Mouse (Mus musculus) hindbrain, embryonic 10.5 days (tissue): ENCODE data around the gene Spsb1. TPM values are rescaled to one million over a fixed set of nuclear protein-coding genes. Genes with fewer than 3 reads are reported as not detected.
A peak's percentile ranks its signal among the peaks of the same experiment; 100 is the strongest.

Source experiments
- DNase-seq: peaks from one replicate; pipeline ENCODE4 v3.0.0-alpha.2; 2017; ENCODE audit warnings: low spot score
- H3K27ac ChIP-seq: fragments of 300-500 bp; sonication (generic); 2 replicates; pipeline ENCODE4 v1.5.1; 2016; ENCODE audit warnings: mild to moderate bottlenecking, moderate library complexity
- H3K27me3 ChIP-seq: fragments of 300-500 bp; sonication (generic); 2 replicates; pipeline ENCODE4 v1.6.1; 2016; ENCODE audit warnings: mild to moderate bottlenecking; ENCODE audit not compliant: poor library complexity, insufficient read depth, severe bottlenecking
- H3K36me3 ChIP-seq: fragments of 300-500 bp; sonication (generic); 2 replicates; pipeline ENCODE4 v1.6.1; 2016; ENCODE audit warnings: mild to moderate bottlenecking, moderate library complexity
- H3K4me1 ChIP-seq: fragments of 300-500 bp; sonication (generic); replicated peaks from 2 replicates; pipeline ENCODE4 v1.6.1; 2016; ENCODE audit warnings: mild to moderate bottlenecking
- H3K4me3 ChIP-seq: fragments of 300-500 bp; sonication (generic); 2 replicates; pipeline ENCODE4 v1.5.1; 2016; ENCODE audit warnings: mild to moderate bottlenecking, moderate library complexity
- H3K9me3 ChIP-seq: fragments of 300-500 bp; sonication (generic); 2 replicates; pipeline ENCODE4 v1.6.1; 2016; ENCODE audit warnings: mild to moderate bottlenecking, moderate library complexity
- WGBS: fragments of 180-500 bp; shearing (Covaris S2); methylation state at CpG from one replicate; pipeline ENCODE4 v1.1.7; 2016; 5-methylcytosine and 5-hydroxymethylcytosine counted together
- polyA plus RNA-seq: library from polyadenylated mRNA; unstranded; fragments of >200 nt; fragmentation: Nextera tagmentation; extraction: Ambion mirVana; gene quantifications from 2 replicates; pipeline ENCODE4 v1.2.1, GENCODE M21; 2016

Spsb1 gene
- polyA plus RNA-seq, 1 experiment from 2014 or later, result 12.0 TPM

GRCm38 (mm10) chr4:149941067-149941755, 13.6 kb downstream of the Spsb1 start:
- DNase-seq, result no peak
- WGBS, result 83% methylated on average over 18 of the region's 18 CpGs
- Histone ChIP-seq H3K4me3 (no peak overlapping the region), H3K36me3 (no peaks in the 10 kb centered on the region), H3K27me3 (peaks cover 33% of the 10 kb centered on the region), H3K27ac (peak overlapping the region; percentile 23; the same call in 1 of the 2 replicates), H3K9me3 (no peaks in the 10 kb centered on the region), H3K4me1 (peaks cover 85% of the 10 kb centered on the region)

- Histone ChIP-seq H3K27ac (no peak overlapping the region), H3K4me1 (peaks cover 60% of the 10 kb centered on the region), H3K9me3 (no peaks in the 10 kb centered on the region), H3K27me3 (peaks cover 31% of the 10 kb centered on the region), H3K4me3 (no peak overlapping the region), H3K36me3 (no peaks in the 10 kb centered on the region)
- WGBS, result 63% methylated on average over 8 of the region's 8 CpGs
- no peak for DNase-seq
Observed at GRCm38 (mm10) chr4:149938701-149939100, 16.1 kb downstream of the Spsb1 start.

GRCm38 (mm10) chr4:149936921-149937320, 17.9 kb downstream of the Spsb1 start:
- DNase-seq, result no peak

GRCm38 (mm10) chr4:149935470-149935869, 19.4 kb downstream of the Spsb1 start:
- H3K27me3 ChIP-seq, result peaks cover 5% of the 10 kb centered on the region
- WGBS, result 88% methylated on average over 6 of the region's 6 CpGs
- H3K4me3 ChIP-seq, result no peak overlapping the region
- no peaks in the 10 kb centered on the region for H3K36me3 ChIP-seq
- peaks cover 44% of the 10 kb centered on the region for H3K4me1 ChIP-seq
- no peak for DNase-seq
- H3K9me3 ChIP-seq, result peaks cover 5% of the 10 kb centered on the region; the same call in 1 of the 2 replicates
- H3K27ac ChIP-seq, result no peak overlapping the region

More at GRCm38 (mm10) chr4:149936921-149937320, 17.9 kb downstream of the Spsb1 start:
- Histone ChIP-seq H3K4me3 (no peak overlapping the region), H3K27ac (peak overlapping the region; percentile 43), H3K9me3 (peaks cover 3% of the 10 kb centered on the region; the same call in 1 of the 2 replicates), H3K4me1 (peaks cover 48% of the 10 kb centered on the region), H3K36me3 (no peaks in the 10 kb centered on the region), H3K27me3 (peaks cover 18% of the 10 kb centered on the region)
- WGBS, result 58% methylated on average over 5 of the region's 5 CpGs

GRCm38 (mm10) chr4:149933519-149934245, 21.2 kb downstream of the Spsb1 start:
- no peak overlapping the region for H3K4me3 ChIP-seq
- no peak overlapping the region for H3K27ac ChIP-seq
- H3K4me1 ChIP-seq, result peaks cover 38% of the 10 kb centered on the region
- H3K36me3 ChIP-seq, result no peaks in the 10 kb centered on the region
- WGBS, result 92% methylated on average over 16 of the region's 16 CpGs
- H3K9me3 ChIP-seq, result peaks cover 5% of the 10 kb centered on the region; the same call in 1 of the 2 replicates
- peaks cover 5% of the 10 kb centered on the region; the same call in 1 of the 2 replicates for H3K27me3 ChIP-seq
- DNase-seq, result no peak

DNA sequence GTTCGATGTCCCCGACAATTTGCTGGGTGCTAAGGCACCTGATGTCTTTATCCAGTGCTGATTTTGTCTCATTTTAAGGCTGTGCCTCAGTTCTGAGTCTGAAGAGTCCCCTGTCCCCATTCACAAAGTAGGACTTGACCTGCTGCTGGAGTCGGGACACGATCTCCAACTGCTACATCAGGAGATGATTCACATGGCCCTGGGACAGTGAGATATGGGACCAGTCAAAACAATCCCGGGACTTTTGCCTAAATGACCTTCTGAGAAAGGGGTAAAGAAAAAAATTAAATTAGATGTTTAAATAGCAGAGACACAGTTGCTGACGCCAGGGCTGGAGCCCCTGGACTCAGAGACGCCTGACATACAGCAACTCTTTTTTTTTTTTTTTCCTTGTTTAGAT, 21.8 kb downstream of the Spsb1 start:
- no peak for DNase-seq
- Histone ChIP-seq H3K4me3 (no peak overlapping the region), H3K36me3 (no peaks in the 10 kb centered on the region), H3K27me3 (peaks cover 5% of the 10 kb centered on the region; the same call in 1 of the 2 replicates), H3K27ac (no peak overlapping the region), H3K9me3 (peaks cover 5% of the 10 kb centered on the region; the same call in 1 of the 2 replicates), H3K4me1 (peaks cover 31% of the 10 kb centered on the region)
- WGBS, result 93% methylated on average over 7 of the region's 7 CpGs

- no peak overlapping the region for H3K27ac ChIP-seq
- peaks cover 24% of the 10 kb centered on the region for H3K4me1 ChIP-seq
- no peak overlapping the region for H3K4me3 ChIP-seq
- 88% methylated on average over 9 of the region's 9 CpGs for WGBS
- H3K27me3 ChIP-seq, result peaks cover 5% of the 10 kb centered on the region; the same call in 1 of the 2 replicates
- peaks cover 5% of the 10 kb centered on the region; the same call in 1 of the 2 replicates for H3K9me3 ChIP-seq
- no peaks in the 10 kb centered on the region for H3K36me3 ChIP-seq
- no peak for DNase-seq
Observed at GRCm38 (mm10) chr4:149932108-149932815, 22.6 kb downstream of the Spsb1 start.

DNA sequence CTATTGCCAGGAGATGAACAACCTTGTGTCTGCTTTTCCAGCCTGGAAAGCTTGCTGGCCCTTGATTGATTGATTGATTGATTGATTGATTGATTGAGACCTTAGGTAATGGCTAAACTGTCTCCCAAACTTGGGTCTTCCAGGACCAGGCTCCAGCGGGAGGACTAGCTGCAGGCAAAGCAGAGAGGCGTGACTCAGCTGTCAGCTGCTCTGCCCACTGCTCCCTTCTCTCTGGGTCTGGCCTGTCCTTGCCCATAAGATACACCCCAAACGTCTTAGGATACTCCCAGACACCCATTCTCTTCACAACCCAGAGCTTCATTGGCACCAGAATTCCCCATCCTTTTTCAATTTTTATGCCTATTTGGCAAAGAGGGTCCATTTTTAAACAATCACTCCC, 24.1 kb downstream of the Spsb1 start:
- Histone ChIP-seq H3K36me3 (no peaks in the 10 kb centered on the region), H3K4me3 (no peak overlapping the region), H3K4me1 (peaks cover 13% of the 10 kb centered on the region), H3K9me3 (peaks cover 8% of the 10 kb centered on the region; the same call in 1 of the 2 replicates), H3K27ac (no peak overlapping the region), H3K27me3 (peaks cover 5% of the 10 kb centered on the region; the same call in 1 of the 2 replicates)
- DNase-seq, result no peak
- WGBS, result 70% methylated on average over 3 of the region's 3 CpGs

DNA sequence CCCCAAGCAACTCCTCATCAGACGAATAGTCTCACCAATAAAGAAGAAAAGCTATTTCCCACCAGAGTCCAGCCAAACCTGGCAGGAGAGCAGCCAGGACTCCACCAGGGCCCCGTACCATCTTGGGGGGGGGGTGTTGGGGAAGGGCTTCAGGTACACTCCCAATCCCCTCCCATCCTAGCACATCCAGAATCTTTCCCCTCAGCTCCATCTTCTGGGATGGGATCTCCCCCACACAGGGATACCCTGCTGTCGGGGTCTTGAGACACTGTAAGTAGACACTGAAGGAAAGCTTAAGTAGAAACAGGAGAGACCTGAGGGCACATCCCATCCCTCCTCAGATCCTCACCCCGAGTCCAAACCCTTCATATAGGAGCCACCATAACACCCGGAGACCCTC, 31.8 kb downstream of the Spsb1 start:
- Histone ChIP-seq H3K4me3 (no peak overlapping the region), H3K27ac (peak overlapping the region; percentile 81), H3K4me1 (peaks cover 64% of the 10 kb centered on the region), H3K9me3 (peaks cover 6% of the 10 kb centered on the region; the same call in 1 of the 2 replicates), H3K36me3 (0 out of 2 replicates have a peak, but pooled peaks cover 5% of the 10 kb centered on the region), H3K27me3 (peaks cover 3% of the 10 kb centered on the region; the same call in 1 of the 2 replicates)
- WGBS, result 75% methylated on average over 4 of the region's 5 CpGs
- DNase-seq, result no peak

DNA sequence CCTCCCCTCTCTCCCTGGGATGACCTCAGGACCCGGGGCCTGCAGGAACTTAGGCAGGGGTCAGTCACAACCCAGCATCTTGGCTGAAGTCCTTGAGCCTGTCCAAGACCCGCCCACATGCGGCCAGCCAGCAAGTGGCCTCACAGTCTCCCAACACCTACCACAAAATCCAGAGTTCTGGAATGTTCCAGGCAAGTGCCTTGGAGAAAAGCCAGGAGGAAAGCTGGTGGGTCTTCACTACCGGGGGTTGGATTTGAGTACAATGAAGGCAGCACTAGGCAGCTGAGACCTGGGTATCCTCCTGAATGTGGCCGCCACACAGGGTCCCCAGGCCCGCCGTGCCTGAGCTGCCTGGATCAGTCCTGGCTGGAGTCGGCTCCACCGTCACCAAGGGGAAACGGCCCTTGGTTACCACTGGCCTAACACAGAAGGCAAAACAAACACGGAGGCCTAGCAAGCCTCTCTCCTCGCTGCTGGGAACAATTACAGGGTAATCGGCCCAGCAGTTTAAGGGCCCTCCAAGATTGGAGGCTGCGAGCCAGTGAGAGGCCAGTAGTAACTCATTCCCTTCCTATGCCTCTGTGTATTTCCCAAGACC, 32.6 kb downstream of the Spsb1 start:
- Histone ChIP-seq H3K36me3 (0 out of 2 replicates have a peak, but pooled peaks cover 5% of the 10 kb centered on the region), H3K27me3 (peaks cover 3% of the 10 kb centered on the region; the same call in 1 of the 2 replicates), H3K27ac (peak overlapping the region; percentile 81), H3K9me3 (peaks cover 6% of the 10 kb centered on the region; the same call in 1 of the 2 replicates), H3K4me3 (peak overlapping the region; percentile 9; the same call in 1 of the 2 replicates), H3K4me1 (peaks cover 72% of the 10 kb centered on the region)
- 26% methylated on average over 14 of the region's 14 CpGs for WGBS
- peak; percentile 68 for DNase-seq

DNA sequence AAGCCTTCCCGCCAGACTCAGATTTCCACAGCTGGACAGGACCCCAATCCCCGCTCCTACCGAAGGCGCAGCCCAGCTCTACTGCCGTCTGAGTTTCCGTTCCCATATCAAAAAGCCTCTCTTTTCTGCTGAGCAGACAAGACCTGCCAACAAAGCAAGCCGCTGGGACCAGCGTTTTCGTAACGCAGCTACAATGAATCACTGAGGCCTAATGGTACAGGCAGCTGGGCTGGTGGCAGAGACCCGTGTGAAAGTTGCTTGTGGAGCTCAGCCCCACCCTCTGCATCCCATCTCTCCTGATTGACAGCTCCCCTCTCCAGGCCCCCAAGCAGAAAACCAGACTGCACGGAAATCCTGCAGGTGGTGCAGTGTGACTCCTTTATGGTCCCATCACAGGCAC, 34.0 kb downstream of the Spsb1 start:
- H3K27ac ChIP-seq, result peak overlapping the region; percentile 69
- WGBS, result 42% methylated on average over 12 of the region's 12 CpGs
- H3K9me3 ChIP-seq, result peaks cover 4% of the 10 kb centered on the region; the same call in 1 of the 2 replicates
- peaks cover 83% of the 10 kb centered on the region for H3K4me1 ChIP-seq
- no peak for DNase-seq
- no peak overlapping the region for H3K4me3 ChIP-seq
- peaks cover 3% of the 10 kb centered on the region; the same call in 1 of the 2 replicates for H3K27me3 ChIP-seq
- 0 out of 2 replicates have a peak, but pooled peaks cover 5% of the 10 kb centered on the region for H3K36me3 ChIP-seq
